Mouse (Mus musculus): ENCODE measurements at regions not wholly inside any gene's neighbourhood (a gene's known extent, or its start where the extent isn't known, plus 50 kb on each side); places are given as distances from the start of the nearest gene placed in this dataset.

GRCm38 (mm10) chr15:90346757-90347156 lies 122.6 kb downstream of the Alg10b start:
- H3K4me3 ChIP-seq (ENCODE audit: low read depth, low read length): no peak overlapping the region
- H3K9me3 ChIP-seq (ENCODE audit: control insufficient read depth, low read length): no peaks in the 10 kb centered on the region
- ATAC-seq (ENCODE audit: low FRiP score) (no peak), DNase-seq (ENCODE audit: low spot score, missing footprints) (no peak)
- H3K27ac ChIP-seq (ENCODE audit: low read depth, low read length): no peak overlapping the region
- H3K27me3 ChIP-seq (ENCODE audit: control insufficient read depth, insufficient read depth, low read length): no peaks in the 10 kb centered on the region
- no peak overlapping the region for H3K4me2 ChIP-seq
- WGBS: 83% methylated on average over 9 of the region's 9 CpGs
- peaks cover 8% of the 10 kb centered on the region; the same call in 1 of the 2 replicates for H3K4me1 ChIP-seq (ENCODE audit: control insufficient read depth, insufficient read depth, low read length)
- no peak overlapping the region for H3K9ac ChIP-seq (ENCODE audit: low read length)
- H3K36me3 ChIP-seq (ENCODE audit: control insufficient read depth, insufficient read depth, low read length): no peaks in the 10 kb centered on the region

DNA sequence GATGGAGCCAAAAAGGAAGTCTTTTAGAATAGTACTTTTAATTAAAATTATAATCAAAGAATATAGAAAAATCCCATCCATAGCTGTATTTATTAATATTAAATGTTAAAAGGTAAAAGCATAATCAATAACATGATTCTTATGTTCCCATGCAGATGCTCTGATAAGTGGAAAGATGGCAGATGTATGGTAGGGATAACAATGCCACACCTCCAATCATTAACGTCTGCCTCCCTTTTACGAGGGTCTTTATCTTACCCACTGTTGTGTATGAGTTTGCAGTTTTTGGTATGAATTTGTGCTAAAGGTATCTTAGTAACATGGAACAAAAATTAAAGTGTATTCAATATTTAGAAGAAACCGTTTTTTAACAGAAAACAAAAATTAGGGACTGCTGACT lies 127.8 kb downstream of the Alg10b start:
- Histone ChIP-seq H3K4me3 (ENCODE audit: low read depth, low read length) (no peak overlapping the region), H3K9ac (ENCODE audit: low read length) (no peak overlapping the region), H3K4me1 (ENCODE audit: control insufficient read depth, insufficient read depth, low read length) (no peaks in the 10 kb centered on the region), H3K27me3 (ENCODE audit: control insufficient read depth, insufficient read depth, low read length) (no peaks in the 10 kb centered on the region), H3K4me2 (no peak overlapping the region), H3K9me3 (ENCODE audit: control insufficient read depth, low read length) (no peaks in the 10 kb centered on the region), H3K36me3 (ENCODE audit: control insufficient read depth, insufficient read depth, low read length) (no peaks in the 10 kb centered on the region), H3K27ac (ENCODE audit: low read depth, low read length) (no peak overlapping the region)
- DNase-seq (ENCODE audit: low spot score, missing footprints) (no peak), ATAC-seq (ENCODE audit: low FRiP score) (no peak)
- WGBS: 91% methylated on average over 3 of the region's 3 CpGs

GRCm38 (mm10) chr15:90365656-90366055 lies 141.5 kb downstream of the Alg10b start:
- Histone ChIP-seq H3K36me3 (ENCODE audit: control insufficient read depth, insufficient read depth, low read length) (no peaks in the 10 kb centered on the region), H3K27me3 (ENCODE audit: control insufficient read depth, insufficient read depth, low read length) (no peaks in the 10 kb centered on the region), H3K27ac (ENCODE audit: low read depth, low read length) (no peak overlapping the region), H3K9ac (ENCODE audit: low read length) (no peak overlapping the region), H3K9me3 (ENCODE audit: control insufficient read depth, low read length) (no peaks in the 10 kb centered on the region), H3K4me3 (ENCODE audit: low read depth, low read length) (no peak overlapping the region), H3K4me1 (ENCODE audit: control insufficient read depth, insufficient read depth, low read length) (no peaks in the 10 kb centered on the region), H3K4me2 (no peak overlapping the region)
- DNase-seq (ENCODE audit: low spot score, missing footprints) (no peak), ATAC-seq (ENCODE audit: low FRiP score) (no peak)

GRCm38 (mm10) chr15:90377959-90378358 lies 153.8 kb downstream of the Alg10b start:
- H3K9ac ChIP-seq (ENCODE audit: low read length): no peak overlapping the region
- ATAC-seq (ENCODE audit: low FRiP score): no peak
- H3K27ac ChIP-seq (ENCODE audit: low read depth, low read length): no peak overlapping the region
- no peaks in the 10 kb centered on the region for H3K27me3 ChIP-seq (ENCODE audit: control insufficient read depth, insufficient read depth, low read length)
- no peak overlapping the region for H3K4me2 ChIP-seq
- H3K4me3 ChIP-seq (ENCODE audit: low read depth, low read length): no peak overlapping the region
- DNase-seq (ENCODE audit: low spot score, missing footprints): no peak
- H3K4me1 ChIP-seq (ENCODE audit: control insufficient read depth, insufficient read depth, low read length): no peaks in the 10 kb centered on the region
- 90% methylated on average over 2 of the region's 2 CpGs for WGBS
- H3K36me3 ChIP-seq (ENCODE audit: control insufficient read depth, insufficient read depth, low read length): no peaks in the 10 kb centered on the region
- no peaks in the 10 kb centered on the region for H3K9me3 ChIP-seq (ENCODE audit: control insufficient read depth, low read length)

- H3K9me3 ChIP-seq (ENCODE audit: control insufficient read depth, low read length): no peaks in the 10 kb centered on the region
- H3K27ac ChIP-seq (ENCODE audit: low read depth, low read length): no peak overlapping the region
- H3K4me3 ChIP-seq (ENCODE audit: low read depth, low read length): no peak overlapping the region
- ATAC-seq (ENCODE audit: low FRiP score): no peak
- 89% methylated on average over 3 of the region's 3 CpGs for WGBS
- H3K36me3 ChIP-seq (ENCODE audit: control insufficient read depth, insufficient read depth, low read length): no peaks in the 10 kb centered on the region
- H3K4me1 ChIP-seq (ENCODE audit: control insufficient read depth, insufficient read depth, low read length): peaks cover 11% of the 10 kb centered on the region
- H3K4me2 ChIP-seq: no peak overlapping the region
- DNase-seq (ENCODE audit: low spot score, missing footprints): no peak
- H3K9ac ChIP-seq (ENCODE audit: low read length): no peak overlapping the region
- H3K27me3 ChIP-seq (ENCODE audit: control insufficient read depth, insufficient read depth, low read length): no peaks in the 10 kb centered on the region
These were observed 172.8 kb downstream of the Alg10b start for GRCm38 (mm10) chr15:90396961-90397360.

- WGBS: 91% methylated on average over 2 of the region's 2 CpGs
- no peaks in the 10 kb centered on the region for H3K27me3 ChIP-seq (ENCODE audit: control insufficient read depth, insufficient read depth, low read length)
- ATAC-seq (ENCODE audit: low FRiP score) (no peak), DNase-seq (ENCODE audit: low spot score, missing footprints) (no peak)
- no peaks in the 10 kb centered on the region for H3K9me3 ChIP-seq (ENCODE audit: control insufficient read depth, low read length)
- H3K27ac ChIP-seq (ENCODE audit: low read depth, low read length): no peak overlapping the region
- H3K4me3 ChIP-seq (ENCODE audit: low read depth, low read length): no peak overlapping the region
- no peak overlapping the region for H3K9ac ChIP-seq (ENCODE audit: low read length)
- H3K4me2 ChIP-seq: no peak overlapping the region
- H3K36me3 ChIP-seq (ENCODE audit: control insufficient read depth, insufficient read depth, low read length): no peaks in the 10 kb centered on the region
- peaks cover 11% of the 10 kb centered on the region for H3K4me1 ChIP-seq (ENCODE audit: control insufficient read depth, insufficient read depth, low read length)
These were observed 173.7 kb downstream of the Alg10b start for GRCm38 (mm10) chr15:90397691-90398377.

DNA sequence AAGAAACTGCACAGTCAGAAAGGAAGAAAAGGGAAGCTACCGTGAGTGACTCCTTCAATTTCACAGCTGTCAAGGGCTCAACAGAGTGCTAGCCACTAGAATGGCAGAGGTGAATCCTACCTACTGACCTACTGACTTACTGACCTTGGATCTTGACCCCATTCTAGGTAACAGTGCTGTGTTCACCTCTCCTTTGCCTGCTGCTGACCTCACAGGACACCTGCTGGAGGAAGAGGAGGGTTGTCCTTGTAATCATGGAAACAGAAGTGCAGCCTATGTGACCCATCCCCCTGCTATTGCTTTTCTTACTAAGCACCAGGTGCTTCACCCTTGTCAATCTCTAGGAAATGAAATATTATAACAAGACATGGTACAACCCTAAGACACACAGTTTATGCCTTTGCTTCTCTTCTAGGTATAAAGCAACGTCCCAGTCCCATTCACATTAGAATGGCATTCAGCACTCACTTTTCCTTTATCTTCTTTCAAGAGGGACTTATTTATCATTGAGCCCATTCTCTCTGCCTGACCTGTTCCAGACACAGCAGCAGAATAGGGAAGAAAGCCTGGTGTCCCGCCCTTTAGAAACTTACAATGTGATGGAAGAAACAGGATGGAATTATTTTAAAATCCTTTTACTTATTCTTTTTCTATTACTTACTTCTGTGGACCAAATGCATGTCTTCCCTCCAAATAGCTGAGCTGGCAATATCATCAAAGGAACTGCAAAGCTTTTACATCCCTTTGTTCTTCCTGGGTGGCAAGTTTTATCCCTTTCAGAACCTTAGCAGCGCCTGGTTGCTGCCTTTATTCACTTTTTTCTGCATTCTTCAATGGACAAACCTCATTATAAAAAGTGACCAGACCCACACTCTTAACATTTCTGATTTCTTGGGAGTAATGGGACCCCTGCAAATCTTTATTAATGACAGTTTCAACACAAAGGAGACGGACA lies 176.5 kb downstream of the Alg10b start:
- no peaks in the 10 kb centered on the region for H3K9me3 ChIP-seq (ENCODE audit: control insufficient read depth, low read length)
- H3K36me3 ChIP-seq (ENCODE audit: control insufficient read depth, insufficient read depth, low read length): no peaks in the 10 kb centered on the region
- ATAC-seq (ENCODE audit: low FRiP score): peak; percentile 75
- H3K4me3 ChIP-seq (ENCODE audit: low read depth, low read length): no peak overlapping the region
- H3K4me1 ChIP-seq (ENCODE audit: control insufficient read depth, insufficient read depth, low read length): peaks cover 11% of the 10 kb centered on the region
- no peak overlapping the region for H3K4me2 ChIP-seq
- no peaks in the 10 kb centered on the region for H3K27me3 ChIP-seq (ENCODE audit: control insufficient read depth, insufficient read depth, low read length)
- DNase-seq (ENCODE audit: low spot score, missing footprints): peak; percentile 89
- H3K27ac ChIP-seq (ENCODE audit: low read depth, low read length): no peak overlapping the region
- no peak overlapping the region for H3K9ac ChIP-seq (ENCODE audit: low read length)
- WGBS: 10% methylated on average over 5 of the region's 5 CpGs

GRCm38 (mm10) chr15:90420776-90421175 lies 196.7 kb downstream of the Alg10b start:
- H3K4me3 ChIP-seq (ENCODE audit: low read depth, low read length): no peak overlapping the region
- H3K36me3 ChIP-seq (ENCODE audit: control insufficient read depth, insufficient read depth, low read length): no peaks in the 10 kb centered on the region
- H3K4me1 ChIP-seq (ENCODE audit: control insufficient read depth, insufficient read depth, low read length): peaks cover 3% of the 10 kb centered on the region; the same call in 1 of the 2 replicates
- H3K27me3 ChIP-seq (ENCODE audit: control insufficient read depth, insufficient read depth, low read length): no peaks in the 10 kb centered on the region
- WGBS: 92% methylated on average over 2 of the region's 2 CpGs
- H3K4me2 ChIP-seq: no peak overlapping the region
- no peak overlapping the region for H3K9ac ChIP-seq (ENCODE audit: low read length)
- no peak for ATAC-seq (ENCODE audit: low FRiP score)
- H3K27ac ChIP-seq (ENCODE audit: low read depth, low read length): no peak overlapping the region
- no peak for DNase-seq (ENCODE audit: low spot score, missing footprints)
- H3K9me3 ChIP-seq (ENCODE audit: control insufficient read depth, low read length): no peaks in the 10 kb centered on the region

DNA sequence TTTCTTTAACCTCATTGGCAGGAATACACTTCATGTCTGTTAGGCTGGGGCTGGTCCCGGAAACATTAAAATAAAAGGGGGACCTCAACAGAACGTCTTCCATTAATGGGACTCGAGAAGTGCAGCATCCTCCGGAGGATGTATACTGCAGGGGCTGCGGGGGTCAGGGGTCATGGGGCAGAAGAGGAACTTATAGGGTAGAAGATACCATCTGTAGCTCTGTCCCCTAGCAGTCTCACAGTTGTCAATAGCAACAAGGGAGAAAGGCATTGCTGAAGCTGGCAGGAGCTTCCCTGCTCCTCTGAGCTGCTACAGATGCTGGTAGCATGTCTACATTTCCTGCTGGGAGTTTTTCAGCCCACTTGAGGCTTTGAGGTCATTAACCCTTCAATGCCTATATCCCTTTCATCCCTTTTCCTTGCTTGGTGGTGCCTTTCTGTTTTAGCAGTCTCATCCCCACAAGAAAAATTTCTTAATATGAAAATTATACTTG lies 198.1 kb downstream of the Alg10b start:
- no peaks in the 10 kb centered on the region for H3K9me3 ChIP-seq (ENCODE audit: control insufficient read depth, low read length)
- peaks cover 3% of the 10 kb centered on the region; the same call in 1 of the 2 replicates for H3K4me1 ChIP-seq (ENCODE audit: control insufficient read depth, insufficient read depth, low read length)
- DNase-seq (ENCODE audit: low spot score, missing footprints) (no peak), ATAC-seq (ENCODE audit: low FRiP score) (peak; percentile 66; the same call in 1 of the 2 replicates)
- H3K4me2 ChIP-seq: no peak overlapping the region
- no peak overlapping the region for H3K27ac ChIP-seq (ENCODE audit: low read depth, low read length)
- H3K9ac ChIP-seq (ENCODE audit: low read length): no peak overlapping the region
- no peak overlapping the region for H3K4me3 ChIP-seq (ENCODE audit: low read depth, low read length)
- WGBS: 12% methylated on average over 5 of the region's 5 CpGs
- no peaks in the 10 kb centered on the region for H3K27me3 ChIP-seq (ENCODE audit: control insufficient read depth, insufficient read depth, low read length)
- no peaks in the 10 kb centered on the region for H3K36me3 ChIP-seq (ENCODE audit: control insufficient read depth, insufficient read depth, low read length)

Measured in midbrain, embryonic 11.5 days (tissue).